Mouse (Mus musculus) brain, embryonic 14.5 days (tissue): Measurements from ENCODE around the gene Arl5c.

Experiments used
- CTCF ChIP-seq: fragments of 200-500 bp; IDR thresholded peaks from 2 replicates; pipeline ENCODE4 v1.5.1; 2012; ENCODE audit warnings: inconsistent platforms, mild to moderate bottlenecking, moderate library complexity, borderline replicate concordance; ENCODE audit not compliant: insufficient read depth, insufficient read length; ENCODE audit errors: extremely low read depth
- POLR2A ChIP-seq: fragments of 200-500 bp; IDR thresholded peaks from 2 replicates; pipeline ENCODE4 v1.6.1; 2012; ENCODE audit warnings: mild to moderate bottlenecking, inconsistent platforms, borderline replicate concordance; ENCODE audit not compliant: poor library complexity, insufficient read depth, insufficient read length, severe bottlenecking; ENCODE audit errors: extremely low read depth

GRCm38 (mm10) chr11:98005076-98005475 lies 9.1 kb upstream of the Arl5c start:
- TF ChIP-seq POLR2A (no peak), CTCF (no peak)
